Mouse (Mus musculus) left cerebral cortex, adult 2 months (tissue): ENCODE measurements around the gene Acot7. TPM values are rescaled to one million over a fixed set of nuclear protein-coding genes. Genes with fewer than 3 reads are reported as not detected.
A peak's percentile ranks its signal among the peaks of the same experiment; 100 is the strongest.

Experiments
- DNase-seq, 2 experiments: peaks; one replicate each; pipeline ENCODE4 v3.0.0; 2021 to 2022; ENCODE audit warnings: low spot score in 2 of 2, mixed read lengths in 1 of 2; ENCODE audit errors: extremely low spot score in 1 of 2
- H3K27ac ChIP-seq: fragments of 200-600 bp; 2 replicates; pipeline ENCODE4 v1.8.1; 2022
- H3K4me3 ChIP-seq: fragments of 200-600 bp; 2 replicates; pipeline ENCODE4 v1.8.1; 2022
- CTCF ChIP-seq: fragments of 200-600 bp; IDR thresholded peaks from 2 replicates; pipeline ENCODE4 v1.8.1; 2022; ENCODE audit warnings: antibody characterized with exemption, mild to moderate bottlenecking, moderate library complexity
- intact Hi-C: fragments of 180-260 bp; cut with DNase I; formaldehyde crosslinking; loops from one replicate; pipeline ENCODE4 v1.15.1; 2025
- total RNA-seq, 2 experiments: library from RNA; stranded (reverse); gene quantifications; 2 replicates each; pipeline ENCODE4 v1.2.3; 2021

Gene Acot7
- total RNA-seq, 2 experiments from 2014 or later, result 300 to 307 TPM

- H3K4me3 ChIP-seq, result no peak overlapping the region
- DNase-seq, result no peak
- TF ChIP-seq CTCF, result no peak
- intact Hi-C loops, result no loop called here
- peak overlapping the region; percentile 70 for H3K27ac ChIP-seq
Measured at GRCm38 (mm10) chr4:152243241-152243891, 65.4 kb downstream of the Acot7 start.

GRCm38 (mm10) chr4:152243969-152244368, 66.0 kb downstream of the Acot7 start:
- H3K27ac ChIP-seq, result peak overlapping the region; percentile 70
- intact Hi-C loops, result loop anchor here (2.0 kb wide), 1 partner anchor 17 kb away; no protein-coding TSS in a partner anchor
- no peak for TF ChIP-seq CTCF
- no peak for DNase-seq
- no peak overlapping the region for H3K4me3 ChIP-seq

DNA sequence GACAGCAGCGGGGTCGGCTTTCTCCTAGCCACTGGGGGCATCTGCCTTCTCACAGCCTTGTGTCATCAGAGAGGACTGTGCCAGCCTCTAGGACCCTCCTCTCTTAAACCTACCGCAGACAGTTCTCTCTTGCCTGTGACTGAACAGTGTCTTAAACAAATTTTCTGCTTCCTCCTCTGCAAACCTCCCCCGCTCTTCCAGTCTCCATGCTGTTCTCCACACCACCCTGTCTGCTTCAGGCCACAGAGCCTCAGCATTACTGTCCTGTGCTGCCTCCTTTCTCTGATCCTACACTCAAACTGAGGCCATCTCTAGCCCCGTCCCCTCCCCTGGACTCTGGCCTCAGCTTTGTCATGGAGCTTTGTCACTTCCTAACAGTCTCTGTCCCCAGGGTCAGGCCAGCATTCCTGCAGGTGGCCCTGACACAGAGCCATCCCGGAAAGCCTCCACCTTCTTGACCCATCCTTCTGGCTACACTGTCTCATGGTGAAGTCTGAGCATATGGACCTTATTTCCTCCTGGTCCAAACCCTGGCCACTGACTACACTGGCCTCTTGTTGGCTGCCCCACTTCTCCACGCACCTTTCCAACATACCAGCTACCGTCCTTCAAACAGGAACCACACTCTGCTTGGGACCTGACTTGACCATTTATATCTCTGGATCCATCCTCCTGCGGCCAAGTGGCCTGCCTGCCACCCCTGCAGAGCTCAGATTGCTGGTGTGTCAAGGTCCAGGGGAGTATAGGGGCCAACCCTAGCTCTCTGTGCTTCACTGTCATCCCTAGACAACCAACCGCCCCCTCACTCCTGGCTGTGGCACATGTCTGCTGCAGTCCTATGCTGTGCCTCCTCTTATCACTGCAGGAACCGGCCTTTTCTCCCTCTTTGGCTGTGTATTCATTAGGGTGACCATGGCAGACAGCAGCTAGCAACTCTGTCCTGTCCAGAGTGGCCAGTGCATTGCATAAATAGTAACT, 66.9 kb downstream of the Acot7 start:
- intact Hi-C loops, result loop anchor here (2.0 kb wide), 1 partner anchor 18 kb away; no protein-coding TSS in a partner anchor
- no peak for DNase-seq
- Histone ChIP-seq H3K4me3 (no peak overlapping the region), H3K27ac (peak overlapping the region; percentile 70)
- no peak for TF ChIP-seq CTCF

DNA sequence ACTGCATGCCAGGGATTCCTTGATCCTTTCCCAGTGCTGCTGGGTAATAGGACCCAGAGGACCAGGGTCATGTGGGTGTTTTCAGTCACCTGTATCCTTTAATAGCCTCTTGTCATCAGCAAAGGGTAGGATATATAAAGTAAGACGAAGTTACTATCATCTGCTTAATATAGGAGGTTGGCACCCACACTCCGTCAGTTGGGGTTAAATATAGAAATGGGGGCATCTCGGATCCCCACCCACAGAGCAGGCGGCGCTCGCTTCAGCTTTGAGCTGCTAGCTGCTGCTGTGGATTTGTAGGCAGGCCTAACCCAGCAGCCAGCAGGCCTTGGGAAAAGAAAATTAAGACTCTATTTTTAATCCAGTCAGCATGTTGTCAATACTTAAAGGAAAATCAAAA, 68.1 kb downstream of the Acot7 start:
- peak overlapping the region; percentile 67 for H3K27ac ChIP-seq
- peak; percentile 65 to 71 for DNase-seq
- TF ChIP-seq CTCF, result no peak
- intact Hi-C loops, result no loop called here
- H3K4me3 ChIP-seq, result no peak overlapping the region

DNA sequence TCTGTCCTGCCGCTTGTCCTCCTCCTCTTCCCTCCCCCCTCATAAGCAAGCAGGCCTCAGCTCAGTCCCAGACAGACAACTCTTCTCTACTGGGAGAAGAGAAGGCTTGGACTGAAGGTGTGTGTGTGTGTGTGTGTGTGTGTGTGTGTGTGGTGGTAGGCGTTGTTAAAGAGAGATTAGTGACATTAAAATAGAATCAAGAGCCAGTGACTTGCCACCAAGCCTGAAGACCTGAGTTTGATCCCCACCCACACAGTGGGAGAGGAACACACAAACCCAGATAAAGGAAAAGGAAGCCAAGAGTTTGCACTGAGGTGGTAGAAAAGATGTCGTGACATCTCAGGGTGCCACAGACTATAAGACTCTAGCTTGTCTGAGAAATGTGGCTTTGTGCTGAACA, 69.3 kb downstream of the Acot7 start:
- Histone ChIP-seq H3K27ac (peak overlapping the region; percentile 81), H3K4me3 (no peak overlapping the region)
- no peak for TF ChIP-seq CTCF
- no peak for DNase-seq
- intact Hi-C loops, result no loop called here

DNA sequence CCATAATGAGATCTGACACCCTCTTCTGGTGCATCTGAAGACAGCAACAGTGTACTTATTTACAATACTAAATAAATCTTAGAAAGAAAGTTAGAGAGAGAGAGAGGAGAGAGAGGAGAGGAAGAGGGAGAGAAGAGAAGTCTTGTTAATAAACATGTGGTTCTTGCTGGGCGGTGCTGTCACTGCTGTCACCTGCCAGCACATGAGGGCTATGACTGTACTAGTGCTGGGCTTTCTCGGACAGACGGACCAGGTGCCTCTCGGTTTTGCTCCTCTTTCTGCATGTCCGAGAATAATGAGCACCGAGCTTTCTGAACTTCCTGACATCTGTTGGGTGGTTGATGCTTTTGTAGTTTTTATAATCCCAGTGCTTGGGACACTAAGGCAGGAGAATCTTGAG, 72.7 kb downstream of the Acot7 start:
- no peak; the same call in 1 of the 2 replicates for TF ChIP-seq CTCF
- intact Hi-C loops, result no loop called here
- no peak overlapping the region for H3K27ac ChIP-seq
- H3K4me3 ChIP-seq, result no peak overlapping the region
- no peak for DNase-seq

- no peak for TF ChIP-seq CTCF
- no peak for DNase-seq
- intact Hi-C loops, result no loop called here
- no peak overlapping the region for H3K27ac ChIP-seq
- H3K4me3 ChIP-seq, result no peak overlapping the region
Measured at GRCm38 (mm10) chr4:152253183-152253759, 75.3 kb downstream of the Acot7 start.

DNA sequence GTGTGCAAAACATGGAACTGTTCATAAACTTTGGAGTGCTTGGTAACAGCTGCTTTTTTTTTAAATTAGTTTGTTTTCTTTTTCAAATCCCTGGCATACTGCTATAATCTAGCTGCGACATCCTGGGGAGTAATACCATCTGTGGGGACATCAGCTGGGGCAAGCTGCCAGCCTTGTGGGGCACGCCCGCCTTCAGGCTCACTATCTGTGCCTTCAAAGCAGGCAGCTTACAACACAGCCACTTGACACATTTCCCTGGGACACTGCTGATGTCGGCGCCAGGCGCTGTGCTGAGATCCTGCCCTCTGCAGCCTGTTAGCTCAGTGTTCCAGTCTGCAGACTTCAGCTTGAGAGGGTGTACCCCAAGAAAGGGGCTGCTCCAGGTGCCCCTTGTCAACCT, 79.1 kb downstream of the Acot7 start:
- DNase-seq, result peak; percentile 65 to 77

GRCm38 (mm10) chr4:152260451-152260850, 82.5 kb downstream of the Acot7 start:
- Histone ChIP-seq H3K27ac (no peak overlapping the region), H3K4me3 (no peak overlapping the region)
- intact Hi-C loops, result no loop called here
- no peak for TF ChIP-seq CTCF
- DNase-seq, result no peak

More for the DNA sequence above, 79.1 kb downstream of the Acot7 start:
- TF ChIP-seq CTCF, result no peak
- Histone ChIP-seq H3K4me3 (no peak overlapping the region), H3K27ac (no peak overlapping the region)
- intact Hi-C loops, result no loop called here

DNA sequence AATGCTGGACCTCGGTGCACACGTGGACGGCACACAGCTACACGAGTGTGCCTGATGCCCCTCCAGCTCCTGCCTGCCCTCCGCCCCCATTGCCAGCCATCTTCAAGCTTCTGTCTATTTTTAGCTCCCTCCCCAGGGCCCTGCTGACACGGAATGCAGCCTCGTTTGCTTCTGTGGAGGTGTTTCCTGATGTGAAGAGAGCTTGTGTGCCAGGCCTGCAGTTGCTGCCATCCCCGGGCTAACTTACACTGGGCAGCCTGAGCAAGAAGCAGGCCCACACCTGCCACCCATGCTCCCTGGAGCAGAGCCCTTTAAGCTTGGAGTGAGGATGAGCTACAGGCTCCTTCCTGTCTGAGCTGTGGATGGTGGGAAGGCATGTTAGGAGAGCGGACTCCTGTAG, 84.3 kb downstream of the Acot7 start:
- no peak overlapping the region for H3K27ac ChIP-seq
- intact Hi-C loops, result no loop called here
- DNase-seq, result no peak
- H3K4me3 ChIP-seq, result no peak overlapping the region
- TF ChIP-seq CTCF, result no peak

DNA sequence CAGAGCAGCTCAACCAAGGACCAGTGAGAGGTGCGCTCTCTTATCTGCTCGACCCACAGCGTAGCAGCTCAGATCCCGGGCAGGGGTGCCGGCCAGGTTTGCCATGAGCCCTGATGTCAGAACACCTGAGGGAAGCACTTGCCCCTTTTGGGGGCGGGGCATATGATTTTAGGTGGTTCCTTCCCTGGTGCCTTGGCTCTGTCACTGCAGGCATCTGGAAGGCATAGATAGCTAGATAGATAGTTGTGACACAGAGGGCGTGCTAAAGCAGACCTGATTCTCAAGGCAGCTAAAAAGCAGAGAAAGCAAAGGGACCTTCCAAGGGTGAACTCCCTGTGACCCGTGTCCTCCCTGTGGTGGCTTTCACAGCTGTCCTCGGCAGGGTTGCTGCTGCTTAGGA, 85.2 kb downstream of the Acot7 start:
- Histone ChIP-seq H3K27ac (no peak overlapping the region), H3K4me3 (no peak overlapping the region)
- TF ChIP-seq CTCF, result no peak
- intact Hi-C loops, result no loop called here
- no peak for DNase-seq
